Mouse (Mus musculus): Measurements from ENCODE around the gene Rhobtb3.

Gene Rhobtb3

DNA sequence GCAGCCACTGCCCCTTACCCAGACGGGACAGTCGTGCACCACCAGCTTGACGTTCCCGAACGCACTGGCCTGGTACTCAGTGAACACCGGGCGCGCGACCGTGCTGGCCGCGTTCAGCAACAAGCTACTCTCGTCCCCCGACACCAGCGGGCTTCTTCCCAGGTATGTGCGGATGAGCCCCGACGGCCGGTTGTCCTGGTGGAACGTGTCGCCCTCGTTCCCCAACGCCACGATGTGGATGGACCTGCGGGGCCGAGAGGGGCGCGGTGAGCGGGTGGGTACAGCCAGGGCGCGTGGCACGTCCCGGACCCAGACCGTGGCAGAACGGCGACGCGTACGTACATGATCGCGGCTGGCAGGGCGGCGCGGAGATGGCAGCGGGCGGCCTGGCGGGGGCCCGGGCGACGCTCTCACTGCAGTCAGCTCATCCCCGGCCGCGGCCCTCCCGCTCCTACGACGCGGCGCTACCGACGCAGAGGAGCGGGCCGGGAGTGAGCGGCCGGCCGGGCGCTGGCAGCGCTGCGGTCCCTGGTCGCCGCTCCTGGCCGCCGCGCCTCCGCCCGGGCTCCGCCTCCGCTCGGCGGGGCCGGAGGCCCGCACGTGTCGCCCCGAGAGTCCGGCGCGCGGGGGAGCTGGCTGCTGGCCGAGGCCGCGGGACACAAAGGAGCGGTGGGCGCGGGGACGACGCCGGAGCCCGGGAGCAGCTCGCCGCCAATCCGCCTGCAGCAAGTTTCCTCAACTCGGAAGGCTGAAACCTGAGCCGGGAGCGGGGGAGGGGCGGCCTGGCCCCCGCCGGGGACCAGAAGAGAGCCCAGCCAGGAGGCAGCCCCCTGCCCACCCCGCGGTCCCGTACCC, at the start of gene Rhobtb3:
TSS of gene Rhobtb3 (minus strand) at position 737 of the 855 bp plus-strand sequence.
- DNase-seq (ENCODE audit: low read depth, low spot score) = peak; percentile 49

DNA sequence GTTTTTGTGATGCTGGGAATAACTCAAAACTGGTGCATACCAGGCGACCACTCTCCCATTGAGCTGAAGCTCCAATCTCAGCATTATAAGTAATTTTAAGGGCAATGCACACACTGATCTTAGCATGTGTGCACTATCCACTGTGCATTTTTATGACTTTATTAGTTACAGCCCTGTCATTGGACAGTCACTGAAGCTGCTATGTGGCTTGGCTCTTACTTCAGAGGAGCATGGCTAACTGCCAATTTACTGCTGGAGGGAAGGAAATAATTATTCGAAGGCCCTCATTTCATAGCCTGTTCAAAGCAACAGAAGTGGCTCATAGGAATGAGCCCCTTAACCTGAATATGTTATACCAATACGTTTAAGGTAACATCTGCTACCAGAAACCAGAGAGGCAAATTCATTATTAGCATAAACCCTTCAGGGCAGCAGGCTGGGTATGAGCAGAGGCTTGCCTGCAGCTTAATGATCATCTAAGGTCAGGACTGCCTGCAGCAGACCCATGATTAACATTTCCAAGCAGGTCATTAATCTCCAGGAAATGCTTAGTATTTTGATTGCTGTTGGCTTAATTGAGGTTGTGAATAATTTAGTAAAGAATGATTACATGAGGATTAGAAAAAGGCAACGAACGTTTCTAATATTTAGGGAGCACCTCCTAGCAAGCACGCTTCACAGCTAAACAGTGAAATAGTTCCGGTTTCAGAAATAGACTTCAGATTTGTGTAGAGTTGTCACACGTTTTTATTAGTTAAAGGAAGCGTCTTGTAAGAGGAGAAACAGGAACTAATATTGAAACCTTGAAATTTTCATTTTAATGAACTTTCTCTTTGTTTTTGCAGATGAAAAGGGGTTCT, 48.7 kb upstream of the Rhobtb3 start:
- DNase-seq (ENCODE audit: low read depth, low spot score) = no peak

DNA sequence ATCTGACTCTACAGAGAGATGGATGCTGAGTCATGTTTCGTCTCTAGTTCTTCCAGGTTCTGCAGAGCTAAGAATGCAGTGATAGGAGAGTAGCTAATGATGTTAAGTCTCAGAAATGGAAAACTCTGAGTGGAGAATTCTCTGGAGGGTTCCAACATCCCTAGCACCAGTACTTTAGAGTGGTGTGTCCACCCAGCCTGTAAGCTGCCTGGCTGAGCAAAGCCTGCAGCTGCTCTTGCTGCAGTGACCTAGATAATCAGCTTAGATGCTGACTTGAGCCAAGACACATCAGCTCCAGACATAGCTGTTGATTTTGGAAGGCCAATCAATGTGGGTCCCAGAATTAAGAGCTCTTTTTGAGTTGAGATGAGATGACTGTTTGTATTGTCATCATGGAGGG, 44.4 kb upstream of the Rhobtb3 start:
- DNase-seq (ENCODE audit: low read depth, low spot score) = no peak

DNA sequence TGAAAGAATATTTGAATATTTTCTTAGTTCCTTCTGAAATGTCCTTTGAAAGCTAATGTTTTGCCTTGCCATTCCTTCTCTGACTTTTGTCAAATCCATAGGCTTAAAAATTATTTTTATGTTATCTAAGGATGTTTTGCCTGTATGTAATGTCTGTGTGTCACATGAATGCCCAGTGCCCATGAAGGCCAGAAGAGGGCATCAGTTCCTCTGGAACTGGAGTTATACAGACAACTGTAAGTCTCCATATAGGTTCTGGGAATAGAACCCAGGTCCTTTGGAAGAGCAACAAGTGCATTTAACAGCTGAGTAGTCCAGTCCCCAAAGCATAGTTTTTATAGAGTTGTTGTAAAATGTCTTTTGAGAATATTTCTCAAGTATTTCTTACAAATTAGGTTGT, 38.2 kb upstream of the Rhobtb3 start:
- DNase-seq (ENCODE audit: low read depth, low spot score) = no peak

DNA sequence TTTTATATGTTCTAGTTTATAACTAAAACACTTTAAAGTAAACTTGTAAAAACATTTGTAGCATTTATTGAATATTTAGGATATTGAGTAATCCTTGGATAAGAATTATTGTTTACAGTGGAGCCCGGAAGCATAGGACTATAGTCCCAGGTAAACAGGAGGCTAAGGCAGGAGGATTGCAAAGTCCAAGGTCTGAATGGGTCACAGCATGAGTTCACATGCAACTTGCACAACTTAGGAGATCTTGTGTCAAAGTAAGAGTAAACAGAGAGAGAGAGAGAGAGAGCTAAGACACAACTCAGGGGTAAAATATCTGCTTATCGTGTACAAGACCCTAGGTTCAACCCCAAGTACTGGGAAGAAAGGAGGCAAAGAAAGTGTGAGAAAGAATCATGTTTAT, 32.9 kb upstream of the Rhobtb3 start:
- no peak for DNase-seq (ENCODE audit: low read depth, low spot score)

DNA sequence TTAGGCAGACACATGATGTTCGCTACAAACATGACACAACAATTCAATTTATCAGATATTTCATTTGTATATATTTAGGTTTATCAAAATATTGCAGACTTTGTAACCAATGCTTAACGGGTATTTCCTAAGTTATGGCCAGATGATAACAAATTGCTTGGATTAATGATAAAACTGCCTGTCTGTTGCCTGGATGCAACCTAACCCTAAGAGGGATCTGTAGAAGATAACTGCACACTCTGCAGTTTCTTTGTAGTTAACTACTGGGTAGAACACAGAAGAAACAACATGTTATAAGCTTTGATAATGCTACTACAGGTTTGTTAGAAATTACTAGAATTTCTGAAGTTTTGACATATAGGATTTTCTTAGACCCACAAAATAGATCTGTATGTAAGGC, 32.5 kb upstream of the Rhobtb3 start:
- DNase-seq (ENCODE audit: low read depth, low spot score) = no peak

DNA sequence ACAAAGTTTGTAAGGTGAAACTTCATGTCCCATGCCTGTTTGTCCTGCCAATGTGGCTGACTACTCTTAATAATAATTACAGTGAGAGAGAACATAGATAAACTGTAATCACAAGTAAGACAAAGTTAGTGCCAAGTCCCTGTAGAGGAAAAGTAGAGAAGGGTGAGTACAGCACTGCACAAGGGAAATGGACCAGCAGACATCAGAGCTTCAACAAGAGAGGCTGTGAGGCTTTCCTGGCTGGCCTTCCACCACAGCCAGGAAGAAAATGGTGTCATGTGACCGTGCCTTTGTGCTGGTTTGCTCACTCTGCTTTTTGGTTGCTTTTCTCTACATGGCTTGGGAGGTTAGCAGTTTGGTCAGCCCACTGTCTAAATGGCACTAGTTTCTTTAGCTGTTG, 31.9 kb upstream of the Rhobtb3 start:
- no peak for DNase-seq (ENCODE audit: low read depth, low spot score)

DNA sequence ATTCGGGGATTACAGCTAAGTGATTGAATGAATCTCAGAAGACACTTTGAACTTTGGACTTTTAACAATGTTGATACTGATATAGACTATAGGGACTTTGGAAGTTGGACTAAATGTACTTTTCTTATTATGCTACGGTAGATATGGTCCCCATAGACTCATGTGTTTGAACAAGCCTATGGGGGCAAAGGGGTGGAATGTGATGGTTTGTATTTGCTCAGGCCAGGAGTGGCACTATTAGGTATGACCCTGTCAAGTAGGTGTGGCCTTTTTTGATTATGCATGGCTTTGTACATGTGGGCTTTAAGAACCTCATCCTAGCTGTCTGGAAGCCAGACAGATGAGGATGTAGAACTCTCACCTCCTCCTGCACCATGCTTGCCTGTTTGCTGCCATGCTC, 30.8 kb upstream of the Rhobtb3 start:
- no peak for DNase-seq (ENCODE audit: low read depth, low spot score)

DNA sequence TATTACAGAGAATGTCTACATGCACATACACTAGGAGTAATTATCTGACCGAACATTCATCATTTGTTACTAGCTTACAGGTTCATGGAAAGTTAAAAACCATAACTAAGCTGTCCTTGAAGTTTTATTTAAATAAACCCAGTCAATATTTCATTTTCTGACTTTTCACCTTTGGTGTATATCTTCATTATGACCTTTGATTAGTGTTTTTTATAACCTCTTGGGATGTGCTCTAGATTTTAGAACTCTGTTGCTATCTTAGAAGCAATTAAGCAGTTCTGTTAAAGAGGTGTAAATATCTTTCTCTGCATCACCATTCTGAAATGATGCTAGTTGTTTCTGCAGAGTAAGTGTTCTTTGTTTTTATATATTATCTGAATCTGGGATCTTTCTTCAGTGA, 23.1 kb upstream of the Rhobtb3 start, which contains the start of gene Spata9:
TSS of gene Spata9 (plus strand) at position 301 of the 400 bp plus-strand sequence.
- DNase-seq (ENCODE audit: low read depth, low spot score) = no peak

DNA sequence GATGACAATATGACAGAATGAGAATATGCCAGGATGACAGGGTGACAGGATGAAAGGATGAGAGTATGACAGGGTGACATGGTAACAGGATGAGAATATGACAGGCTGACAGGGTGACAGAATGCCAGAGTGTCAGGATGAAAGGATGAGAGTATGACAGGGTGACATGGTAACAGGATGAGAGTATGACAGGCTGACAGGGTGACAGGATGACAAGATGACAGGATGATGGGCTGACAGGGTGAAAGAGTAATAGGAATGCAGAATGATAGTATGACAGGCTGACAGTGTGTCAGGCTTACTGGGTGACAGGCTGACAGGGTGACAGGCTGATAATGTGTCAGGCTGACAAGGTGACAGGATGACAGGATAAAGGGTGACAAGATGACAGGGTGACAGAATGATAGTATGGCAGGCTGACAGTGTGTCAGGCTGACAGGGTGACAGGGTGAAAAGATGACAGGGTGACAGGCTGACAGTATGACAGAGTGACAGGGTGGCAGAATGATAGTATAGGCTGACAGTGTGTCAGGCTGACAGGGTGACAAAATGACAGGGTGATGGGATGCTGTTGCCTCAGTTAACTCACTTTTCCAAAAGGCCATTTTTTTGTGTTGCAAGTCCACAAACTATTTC, 11.8 kb upstream of the Rhobtb3 start:
- no peak for DNase-seq (ENCODE audit: low read depth, low spot score)

DNA sequence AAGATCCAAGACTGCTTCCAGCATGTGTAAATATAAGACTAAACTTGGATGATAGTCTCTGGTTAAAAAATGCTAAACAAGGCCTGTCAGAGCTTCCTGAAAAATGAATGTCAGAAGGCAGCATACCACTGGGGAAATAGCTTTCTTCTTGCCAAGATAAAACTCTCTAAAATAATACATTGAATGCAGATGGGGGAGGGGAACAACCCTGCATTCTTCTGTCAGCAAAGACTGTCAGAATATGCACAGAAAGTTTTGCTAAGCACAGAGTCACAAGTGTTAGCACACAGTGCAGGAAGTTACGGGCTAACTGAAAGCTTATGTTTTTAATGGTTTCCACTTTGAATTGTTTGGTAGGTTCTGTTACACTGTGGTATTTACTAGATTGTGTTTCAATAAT, 6.6 kb upstream of the Rhobtb3 start:
- no peak for DNase-seq (ENCODE audit: low read depth, low spot score)

DNA sequence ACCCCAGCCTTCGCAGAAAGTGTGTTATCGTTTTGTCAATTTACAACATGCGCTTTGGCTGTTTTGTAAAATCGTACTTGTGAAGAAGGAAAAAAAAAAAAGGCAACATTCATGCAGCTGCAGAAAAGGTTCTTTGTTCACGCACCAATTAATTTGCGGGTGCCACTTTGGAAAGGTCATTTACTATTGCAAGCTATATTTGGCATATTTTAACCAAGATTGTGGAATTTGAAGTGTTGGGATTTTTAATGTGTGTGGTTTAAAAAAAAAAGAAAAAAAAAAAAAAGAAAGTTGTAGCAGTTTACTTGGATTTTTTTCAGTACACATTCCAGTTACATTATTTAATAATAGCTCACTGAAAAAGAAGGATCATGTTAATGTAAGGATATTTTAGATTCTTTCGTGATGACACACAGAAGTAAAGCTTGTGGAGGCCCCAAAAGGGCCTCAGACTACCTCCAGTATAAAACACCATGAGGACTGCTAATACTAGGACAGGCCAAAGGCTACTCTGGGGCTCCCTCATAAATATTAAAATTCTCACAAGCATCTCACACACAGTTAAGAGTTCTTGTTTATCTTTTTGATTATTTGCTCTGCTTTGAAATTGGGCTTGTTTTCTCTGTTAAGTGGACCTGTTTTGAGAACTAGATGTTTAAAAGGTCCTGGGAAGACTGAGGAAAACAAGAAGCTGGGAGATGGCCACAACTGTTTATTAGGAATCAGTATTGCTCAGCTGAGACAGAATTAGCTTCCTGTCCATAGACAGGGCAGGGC, 507 bp upstream of the Rhobtb3 start:
- DNase-seq (ENCODE audit: low read depth, low spot score) = no peak

DNA sequence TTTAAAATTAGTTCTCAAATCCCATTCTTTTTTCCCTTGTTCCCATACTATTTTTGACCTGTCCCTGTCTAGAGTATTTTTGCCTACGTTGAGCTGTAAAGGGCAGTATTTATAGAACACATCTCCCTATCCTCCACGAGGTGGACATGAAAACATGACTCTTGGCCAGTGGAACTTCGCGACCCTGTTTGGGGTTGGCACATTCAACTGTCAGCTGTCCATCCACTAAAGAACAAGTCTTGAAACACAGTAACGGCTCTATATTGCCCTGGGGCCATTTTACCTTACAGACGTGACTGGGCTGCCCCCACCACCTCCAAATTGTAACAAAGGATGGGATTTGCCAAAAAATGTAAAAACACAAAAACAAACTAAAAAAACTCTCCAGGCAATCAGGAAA, 994 bp downstream of the Rhobtb3 start:
- no peak for DNase-seq (ENCODE audit: low read depth, low spot score)

DNA sequence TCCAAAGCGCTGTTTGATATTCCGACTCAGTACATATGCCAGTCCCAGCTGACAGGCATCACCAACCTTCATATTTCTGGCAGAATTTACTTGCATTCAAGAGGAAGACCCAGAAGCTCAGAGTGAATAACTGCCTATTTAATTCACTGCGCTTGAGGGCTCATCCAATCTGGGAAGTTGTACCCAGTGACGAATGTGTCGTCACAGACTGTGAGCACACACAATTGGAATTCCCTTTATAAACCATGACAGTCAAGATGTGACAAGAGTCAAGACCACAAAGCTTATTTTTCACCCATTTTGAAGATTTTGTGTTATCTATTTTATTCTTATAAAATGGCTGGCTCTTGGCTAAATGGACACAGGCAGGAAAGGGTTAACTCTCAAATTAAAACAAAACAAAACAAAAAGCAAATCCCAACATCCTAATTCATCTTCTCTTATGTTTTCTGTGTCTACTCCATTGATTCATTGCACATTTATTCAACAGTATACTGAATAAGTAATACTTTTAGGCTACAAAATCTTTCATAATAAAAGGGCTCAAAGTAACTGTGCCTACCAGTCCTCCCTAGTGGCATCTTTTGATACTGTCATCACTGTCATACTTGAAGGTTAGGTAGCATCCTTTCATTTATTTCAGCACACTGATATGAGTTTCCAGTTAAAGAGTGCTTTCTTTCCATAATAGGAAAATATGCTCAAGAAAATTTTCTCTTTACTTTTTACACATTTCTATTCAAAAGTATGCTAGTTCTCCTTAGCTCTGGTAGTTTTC, 2.0 kb downstream of the Rhobtb3 start:
- DNase-seq (ENCODE audit: low read depth, low spot score) = no peak

DNA sequence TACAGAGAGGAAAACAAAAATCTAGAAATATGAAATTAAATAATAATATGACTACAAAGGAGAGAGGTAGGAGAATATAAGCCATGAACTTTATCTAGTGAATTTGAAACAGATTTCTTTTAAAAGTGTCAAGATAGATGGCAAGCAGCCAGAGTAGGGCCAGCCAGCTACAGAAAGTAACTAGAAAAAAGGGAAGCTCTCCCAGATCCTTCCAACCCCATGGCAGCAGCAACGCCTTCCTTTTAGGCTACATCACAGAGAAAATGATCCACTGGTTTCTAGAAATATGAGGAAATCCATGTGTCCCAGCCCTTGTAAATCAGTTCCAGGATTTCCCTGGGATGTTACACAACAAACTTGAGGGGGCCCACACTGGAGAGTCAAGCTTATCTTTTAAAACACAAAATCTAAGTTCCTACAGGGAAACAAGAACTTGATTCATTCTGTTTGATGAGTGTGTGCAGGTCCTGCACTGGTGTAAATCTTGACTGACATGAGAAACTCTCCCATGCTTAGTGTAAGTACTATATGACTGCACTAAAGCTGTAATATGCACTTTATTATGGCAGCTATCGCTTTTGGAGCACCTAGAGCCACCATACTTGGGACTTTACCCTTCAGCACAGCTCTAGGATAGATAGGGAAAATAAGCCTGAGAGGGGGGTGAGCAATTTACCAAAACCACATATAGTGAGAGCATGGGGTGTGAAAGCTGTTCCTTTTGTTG, 2.8 kb downstream of the Rhobtb3 start:
- DNase-seq (ENCODE audit: low read depth, low spot score) = no peak

DNA sequence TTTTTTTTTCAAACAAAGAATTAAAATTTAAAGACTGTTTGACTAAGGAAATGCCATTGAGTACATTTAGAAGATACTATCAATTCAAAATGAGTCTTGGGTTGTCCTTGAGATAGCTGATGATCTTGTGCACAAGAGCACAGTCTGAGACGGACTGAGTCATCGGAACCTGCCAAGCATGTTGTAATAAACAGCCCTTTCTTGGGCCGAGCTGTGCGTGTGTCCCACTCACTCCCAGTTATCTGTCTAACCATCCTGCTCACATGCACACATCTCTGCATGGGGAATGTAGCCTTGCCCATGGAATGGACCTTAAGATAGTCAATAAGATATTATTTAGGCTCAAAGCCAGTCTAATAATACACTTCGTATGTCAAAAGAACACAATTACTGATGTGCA, 4.9 kb downstream of the Rhobtb3 start:
- DNase-seq (ENCODE audit: low read depth, low spot score) = no peak

DNA sequence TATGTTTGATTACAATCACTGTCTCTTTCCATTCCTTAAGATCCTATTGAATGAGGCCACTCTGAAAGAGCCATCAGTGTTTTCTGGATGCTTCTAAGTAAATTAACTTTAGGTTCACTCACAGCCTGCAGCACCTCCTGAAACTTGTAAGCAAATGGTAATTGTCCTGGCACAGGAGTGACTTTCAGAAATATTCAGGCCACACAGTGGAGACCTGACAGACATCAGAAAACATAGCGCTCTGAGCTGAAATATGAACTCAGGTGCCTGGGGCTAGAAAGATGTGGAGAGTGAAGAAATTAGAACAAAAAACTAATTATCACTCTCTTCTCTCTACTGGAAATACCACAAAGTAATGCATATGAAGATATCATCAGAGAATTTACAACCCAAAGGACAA, 10.4 kb downstream of the Rhobtb3 start:
- no peak for DNase-seq (ENCODE audit: low read depth, low spot score)

DNA sequence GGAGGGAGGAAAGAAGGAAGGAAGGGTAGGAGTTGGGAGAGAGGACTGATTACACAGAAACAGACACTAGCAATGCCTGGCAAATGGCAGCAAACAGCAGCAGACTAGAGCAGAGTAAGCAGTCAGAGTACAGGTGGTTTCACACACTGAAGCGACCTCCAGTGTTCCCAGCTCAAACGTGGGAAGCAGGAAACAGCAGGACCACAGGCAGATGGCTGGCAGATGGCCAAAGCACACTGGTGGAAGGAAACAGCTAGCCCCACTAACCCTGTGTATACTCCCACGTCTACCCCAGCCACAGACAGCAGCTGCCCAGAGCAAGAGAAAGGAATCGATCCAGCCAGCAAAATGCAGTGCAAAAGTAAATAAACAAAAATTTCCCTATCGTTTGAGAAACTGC, 12.7 kb downstream of the Rhobtb3 start:
- DNase-seq (ENCODE audit: low read depth, low spot score) = no peak

DNA sequence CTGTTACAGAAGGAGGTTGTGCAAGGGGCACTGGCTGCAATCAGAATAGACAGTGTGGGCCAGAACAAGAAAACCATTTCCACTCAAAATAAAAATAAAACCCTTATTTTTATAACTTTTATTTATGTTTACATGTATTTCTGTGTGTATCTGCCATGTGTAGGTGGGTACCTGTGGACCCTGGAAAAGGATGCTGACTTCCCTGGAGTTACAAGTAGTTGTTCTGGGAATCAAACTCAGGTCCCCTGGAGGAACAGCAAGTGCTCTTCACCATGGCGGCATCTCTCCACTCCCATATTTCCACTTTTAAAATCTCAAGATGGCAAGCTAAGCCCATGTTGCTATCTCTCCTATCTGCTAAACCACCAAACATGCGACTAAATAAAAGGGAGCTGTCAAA, 13.1 kb downstream of the Rhobtb3 start:
- DNase-seq (ENCODE audit: low read depth, low spot score) = no peak

DNA sequence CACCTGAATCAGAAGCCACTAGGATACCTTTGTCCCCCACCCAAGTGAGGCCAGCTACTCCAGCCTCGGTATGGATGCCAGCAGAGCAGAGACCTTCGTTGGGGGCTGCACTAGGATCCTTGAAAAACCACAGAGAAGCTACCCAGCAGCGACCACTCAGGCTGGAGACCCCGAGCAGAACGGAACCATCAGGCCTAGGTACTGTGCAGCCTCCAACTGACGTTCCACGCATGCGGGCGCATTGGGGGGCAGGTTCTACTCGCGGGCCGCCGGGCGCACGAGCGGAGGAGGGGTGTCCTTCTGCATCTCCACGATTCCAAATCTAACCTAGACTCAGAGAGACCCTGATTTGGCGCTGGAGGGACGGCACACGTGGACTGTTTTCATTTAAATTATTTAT, 13.7 kb downstream of the Rhobtb3 start:
- no peak for DNase-seq (ENCODE audit: low read depth, low spot score)
